Mouse (Mus musculus) neural tube, embryonic 11.5 days (tissue): ENCODE measurements at regions not wholly inside any gene's neighbourhood (a gene's known extent, or its start where the extent isn't known, plus 50 kb on each side); places are given as distances from the start of the nearest gene placed in this dataset.

Source experiments
- ATAC-seq: fragments of 200-750 bp; cut with Nextera tagmentation; 2 replicates; pipeline ENCODE4 v1.8.0; 2017; ENCODE audit warnings: moderate number of reproducible peaks, mild to moderate bottlenecking, moderate TSS enrichment, moderate library complexity; ENCODE audit not compliant: insufficient read depth, low FRiP score, low TSS enrichment
- DNase-seq: peaks from one replicate; pipeline ENCODE4 v3.0.0-alpha.2; 2015; ENCODE audit warnings: low spot score
- H3K27ac ChIP-seq: fragments of 300-500 bp; sonication (generic); 2 replicates; pipeline ENCODE4 v1.5.1; 2014; ENCODE audit warnings: low read depth, mild to moderate bottlenecking, low read length
- H3K27me3 ChIP-seq: fragments of 300-500 bp; sonication (generic); 2 replicates; pipeline ENCODE4 v1.6.1; 2014; ENCODE audit warnings: mild to moderate bottlenecking, low read length, mixed read lengths; ENCODE audit not compliant: control insufficient read depth, insufficient read depth
- H3K36me3 ChIP-seq: fragments of 300-500 bp; sonication (generic); 2 replicates; pipeline ENCODE4 v1.6.1; 2014; ENCODE audit warnings: mild to moderate bottlenecking, low read length, moderate library complexity, mixed read lengths; ENCODE audit not compliant: control insufficient read depth, insufficient read depth
- H3K4me1 ChIP-seq: fragments of 300-500 bp; sonication (generic); 2 replicates; pipeline ENCODE4 v1.6.1; 2014; ENCODE audit warnings: low read length, mixed read lengths; ENCODE audit not compliant: control insufficient read depth, insufficient read depth
- H3K4me2 ChIP-seq: fragments of 300-500 bp; sonication (generic); 2 replicates; pipeline ENCODE4 v1.6.1; 2014; ENCODE audit warnings: low read depth, mild to moderate bottlenecking, moderate library complexity
- H3K4me3 ChIP-seq: fragments of 300-500 bp; sonication (generic); 2 replicates; pipeline ENCODE4 v1.5.1; 2014; ENCODE audit warnings: low read depth, low read length
- H3K9ac ChIP-seq: fragments of 300-500 bp; sonication (generic); 2 replicates; pipeline ENCODE4 v1.6.1; 2014; ENCODE audit warnings: mild to moderate bottlenecking, low read length
- H3K9me3 ChIP-seq: fragments of 300-500 bp; sonication (generic); 2 replicates; pipeline ENCODE4 v1.6.1; 2016; ENCODE audit warnings: low read length; ENCODE audit not compliant: control insufficient read depth
- WGBS: fragments of 180-500 bp; shearing (Covaris S2); extraction: QIAGEN DNeasy Blood & Tissue Kit; methylation state at CpG from one replicate; pipeline ENCODE4 v1.1.7; 2014; 5-methylcytosine and 5-hydroxymethylcytosine counted together

DNA sequence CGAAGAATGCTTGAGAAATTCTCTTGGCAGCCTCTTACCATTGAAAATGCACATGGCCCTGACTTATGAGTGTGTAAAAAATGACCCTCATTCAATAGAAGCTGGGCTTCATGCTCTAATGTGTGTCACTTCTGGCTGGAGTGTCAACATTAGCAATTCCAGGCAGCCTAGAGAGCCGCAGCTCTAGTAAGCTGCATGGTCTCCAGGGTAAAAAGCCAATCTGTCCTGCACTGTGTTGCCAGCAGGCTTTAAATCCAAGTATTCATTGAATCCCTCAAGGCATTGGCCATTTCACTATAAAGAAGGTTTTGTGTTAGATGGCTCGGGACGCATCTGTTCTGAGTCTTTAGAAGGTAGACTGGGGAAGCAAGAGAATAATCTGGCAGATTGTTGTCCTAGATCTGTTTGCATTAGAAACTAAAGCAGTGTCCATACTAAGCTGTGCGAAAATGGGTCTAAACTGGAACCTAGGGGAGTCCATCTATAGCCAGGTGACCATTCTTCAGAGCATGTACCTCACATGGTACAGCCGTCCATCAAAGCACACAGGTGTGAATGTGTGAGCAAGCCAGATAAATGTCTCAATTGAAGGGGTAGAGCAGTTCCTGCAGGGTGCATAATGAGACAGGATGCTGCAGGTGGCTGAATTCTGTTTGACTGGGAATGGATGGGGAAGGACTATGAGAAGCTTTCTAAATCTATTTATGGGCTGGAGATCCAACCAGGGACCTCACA, 189.6 kb downstream of the Smoc2 start:
- Histone ChIP-seq H3K27me3 (no peaks in the 10 kb centered on the region), H3K36me3 (no peaks in the 10 kb centered on the region), H3K4me3 (no peak overlapping the region), H3K9me3 (no peaks in the 10 kb centered on the region), H3K9ac (no peak overlapping the region), H3K4me2 (no peak overlapping the region), H3K27ac (peak overlapping the region; percentile 53; the same call in 1 of the 2 replicates), H3K4me1 (no peaks in the 10 kb centered on the region)
- 62% methylated on average over 6 of the region's 6 CpGs for WGBS
- DNase-seq, result peak; percentile 38
- peak; percentile 68 for ATAC-seq

DNA sequence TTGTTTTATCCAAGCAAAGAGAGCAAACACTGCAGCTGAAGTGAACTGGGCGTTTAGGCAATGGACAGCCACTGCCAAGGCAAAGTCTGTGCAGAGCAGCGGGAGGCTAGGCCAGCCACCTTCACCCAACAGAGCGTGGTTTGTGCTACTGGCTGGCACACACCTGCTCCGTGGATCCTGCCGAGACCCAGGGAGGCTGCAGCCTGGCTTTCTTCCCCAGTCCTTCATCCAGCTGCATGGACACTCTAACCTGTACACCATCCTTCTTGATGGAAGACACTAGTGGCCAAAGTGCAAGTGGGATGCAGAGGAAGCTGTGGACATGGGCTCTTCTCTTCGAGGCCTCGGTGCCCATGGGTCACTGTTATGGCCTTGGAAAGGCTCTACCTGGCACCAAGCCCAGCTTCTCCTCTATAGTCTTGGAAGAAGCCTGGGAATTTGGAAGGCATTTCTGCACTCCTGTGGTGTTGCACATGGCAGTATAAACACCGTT, 176.0 kb downstream of the Smoc2 start:
- H3K4me2 ChIP-seq, result no peak overlapping the region
- no peak for ATAC-seq
- 71% methylated on average over 8 of the region's 8 CpGs for WGBS
- H3K27me3 ChIP-seq, result no peaks in the 10 kb centered on the region
- no peak overlapping the region for H3K9ac ChIP-seq
- no peaks in the 10 kb centered on the region for H3K9me3 ChIP-seq
- no peak overlapping the region for H3K4me3 ChIP-seq
- no peak for DNase-seq
- H3K4me1 ChIP-seq, result peaks cover 4% of the 10 kb centered on the region; the same call in 1 of the 2 replicates
- H3K27ac ChIP-seq, result no peak overlapping the region
- H3K36me3 ChIP-seq, result no peaks in the 10 kb centered on the region
